Mouse (Mus musculus) kidney, adult 11 months (tissue): Measurements from ENCODE around the gene Spint2.

ENCODE experiments used
- DNase-seq: peaks from one replicate; pipeline ENCODE4 v3.0.0; 2022

Gene Spint2

GRCm38 (mm10) chr7:29303738-29304462 lies 22.2 kb upstream of the Spint2 start, which contains the start of gene Dpf1:
Dpf1 (plus strand) TSS chr7:29303951.
- peak; percentile 53 for DNase-seq

DNA sequence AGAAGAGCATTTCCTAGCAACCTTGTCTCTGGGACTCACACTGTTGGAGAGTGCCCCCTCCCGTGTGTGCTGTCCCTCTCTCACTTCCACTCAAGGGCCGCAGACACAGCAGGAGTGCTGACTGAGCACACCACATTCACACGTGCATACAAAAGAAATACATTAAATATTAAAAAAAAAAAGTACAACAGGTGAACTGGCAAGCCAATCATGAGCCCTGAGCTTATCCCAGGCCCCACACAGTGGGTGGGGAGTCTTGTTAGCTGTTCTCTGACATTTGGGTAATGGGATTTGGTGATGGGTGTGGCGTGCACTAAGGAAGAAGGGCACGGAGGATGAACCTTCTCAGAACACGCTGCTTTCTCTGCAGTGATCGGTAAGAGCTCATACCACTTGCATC lies 20.9 kb upstream of the Spint2 start:
- no peak for DNase-seq

GRCm38 (mm10) chr7:29301127-29301566 lies 19.4 kb upstream of the Spint2 start:
- DNase-seq = no peak

GRCm38 (mm10) chr7:29296998-29297397 lies 15.3 kb upstream of the Spint2 start:
- DNase-seq = peak; percentile 67

- no peak for DNase-seq
Measured at GRCm38 (mm10) chr7:29295861-29296647, 14.3 kb upstream of the Spint2 start.

DNA sequence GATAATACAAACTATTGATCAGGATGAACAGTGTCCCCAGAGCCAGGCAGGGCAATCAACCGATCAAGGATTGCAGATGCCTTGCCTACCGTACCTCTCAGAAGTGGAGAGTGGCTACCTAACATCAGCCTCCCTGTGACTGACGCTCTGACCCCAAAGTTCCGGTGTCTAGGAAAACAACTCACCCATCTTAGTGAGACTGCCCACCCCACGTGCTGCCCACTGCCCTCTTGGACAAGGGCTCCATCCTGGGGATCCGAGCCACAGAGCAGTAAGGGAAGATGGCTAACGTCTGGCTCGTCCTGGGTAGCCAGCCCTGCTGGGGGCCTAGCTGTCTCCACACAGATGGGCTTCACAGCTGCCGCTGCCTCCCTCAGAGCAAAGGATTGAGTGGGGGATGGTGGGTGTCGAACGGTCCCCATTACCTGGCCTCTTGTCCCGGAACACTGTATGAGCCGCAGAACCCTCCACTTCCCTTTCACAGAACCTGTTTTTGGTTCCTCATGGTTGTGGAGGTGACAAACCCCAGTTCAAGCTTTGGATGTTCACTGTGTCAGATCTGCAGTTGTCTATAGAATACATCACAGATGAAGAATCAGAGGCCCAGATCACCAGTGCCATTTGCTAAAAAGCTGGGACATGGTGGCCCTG lies 12.5 kb upstream of the Spint2 start:
- no peak for DNase-seq

DNA sequence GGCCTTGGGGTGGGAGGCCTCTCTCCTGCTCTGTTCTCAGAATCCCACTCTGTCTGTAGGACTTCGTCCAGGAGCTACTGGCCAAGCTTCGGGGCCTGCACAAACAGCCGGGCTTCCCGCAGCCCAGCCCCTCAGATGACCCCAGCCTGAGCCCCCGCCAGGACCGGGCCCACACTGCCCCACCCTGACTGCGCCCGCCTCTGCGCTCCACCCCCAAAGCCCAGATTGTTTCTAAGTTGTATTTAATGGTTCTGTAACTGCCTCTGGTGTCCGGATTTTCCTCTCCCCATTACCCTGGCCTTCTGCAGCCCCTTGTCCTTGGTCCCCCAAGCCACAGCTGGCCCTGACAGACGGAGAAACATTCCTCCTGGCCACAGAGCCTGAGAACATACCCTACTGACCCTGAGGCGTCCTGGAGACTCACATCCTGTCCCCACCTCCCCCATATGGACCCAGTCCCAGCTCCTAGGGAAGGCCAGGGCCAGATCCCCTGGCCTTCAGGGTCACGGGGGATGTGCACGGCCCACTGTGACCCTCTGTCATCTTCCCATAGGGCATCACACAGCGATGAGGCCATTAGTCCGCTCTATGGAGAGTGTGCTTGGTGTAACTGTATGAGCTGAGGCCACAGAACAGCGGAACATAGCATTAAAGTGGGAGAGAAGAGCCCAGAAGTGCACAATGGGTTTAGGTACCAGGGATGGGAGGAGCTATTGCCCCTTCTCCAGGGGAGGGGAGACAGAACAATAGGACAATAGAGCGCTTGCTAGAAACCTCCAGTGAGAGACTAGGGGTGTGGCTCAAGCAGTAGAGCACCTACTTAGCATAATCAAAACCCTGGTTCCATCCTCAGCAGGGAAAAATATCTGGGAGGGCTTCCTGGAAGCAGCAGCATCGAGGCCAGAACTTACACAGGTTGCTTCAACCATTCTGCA lies 11.7 kb upstream of the Spint2 start:
- DNase-seq = peak; percentile 47

GRCm38 (mm10) chr7:29292458-29293098 lies 10.9 kb upstream of the Spint2 start:
- DNase-seq = no peak

DNA sequence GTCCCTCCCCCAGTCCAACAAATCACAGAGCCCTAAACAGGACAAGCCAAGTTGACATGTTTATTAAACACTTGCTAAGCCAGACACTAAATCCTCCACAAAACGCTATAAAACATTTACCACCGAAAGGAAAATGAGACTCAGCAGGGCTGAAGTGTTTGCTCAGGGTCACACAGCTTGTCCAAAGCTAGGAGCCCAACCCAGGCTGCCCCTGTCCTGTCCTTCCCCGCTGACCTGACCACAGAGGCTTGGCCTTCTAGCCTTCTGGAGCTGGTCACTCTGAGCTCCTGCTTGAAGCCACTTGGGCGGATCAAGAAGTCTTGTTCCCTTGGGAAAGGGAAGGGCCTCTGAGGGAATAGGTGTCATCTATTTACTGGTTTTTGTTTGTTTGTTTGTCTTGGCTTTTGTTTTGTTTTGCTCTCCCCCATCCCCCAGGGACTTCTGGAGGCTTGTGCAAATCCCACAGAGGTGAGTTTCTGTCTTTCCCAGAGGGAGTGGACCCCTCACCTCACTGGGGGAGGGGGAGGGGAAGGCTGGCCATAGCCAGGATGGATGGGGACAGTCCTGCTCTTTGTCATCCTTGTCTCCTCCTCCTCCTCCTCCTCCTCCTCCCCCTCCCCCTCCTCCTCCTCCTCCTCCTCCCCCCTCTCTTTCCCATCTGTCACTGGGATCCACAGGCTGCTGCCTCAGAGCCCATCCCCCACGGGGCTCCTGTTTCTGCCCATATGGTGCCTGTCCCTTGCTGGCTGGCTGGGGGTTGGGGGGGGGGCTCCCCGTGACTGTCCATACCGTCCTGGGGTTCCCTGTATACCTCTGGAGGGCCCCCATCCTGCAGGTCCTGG lies 10.1 kb upstream of the Spint2 start:
- DNase-seq = no peak

DNA sequence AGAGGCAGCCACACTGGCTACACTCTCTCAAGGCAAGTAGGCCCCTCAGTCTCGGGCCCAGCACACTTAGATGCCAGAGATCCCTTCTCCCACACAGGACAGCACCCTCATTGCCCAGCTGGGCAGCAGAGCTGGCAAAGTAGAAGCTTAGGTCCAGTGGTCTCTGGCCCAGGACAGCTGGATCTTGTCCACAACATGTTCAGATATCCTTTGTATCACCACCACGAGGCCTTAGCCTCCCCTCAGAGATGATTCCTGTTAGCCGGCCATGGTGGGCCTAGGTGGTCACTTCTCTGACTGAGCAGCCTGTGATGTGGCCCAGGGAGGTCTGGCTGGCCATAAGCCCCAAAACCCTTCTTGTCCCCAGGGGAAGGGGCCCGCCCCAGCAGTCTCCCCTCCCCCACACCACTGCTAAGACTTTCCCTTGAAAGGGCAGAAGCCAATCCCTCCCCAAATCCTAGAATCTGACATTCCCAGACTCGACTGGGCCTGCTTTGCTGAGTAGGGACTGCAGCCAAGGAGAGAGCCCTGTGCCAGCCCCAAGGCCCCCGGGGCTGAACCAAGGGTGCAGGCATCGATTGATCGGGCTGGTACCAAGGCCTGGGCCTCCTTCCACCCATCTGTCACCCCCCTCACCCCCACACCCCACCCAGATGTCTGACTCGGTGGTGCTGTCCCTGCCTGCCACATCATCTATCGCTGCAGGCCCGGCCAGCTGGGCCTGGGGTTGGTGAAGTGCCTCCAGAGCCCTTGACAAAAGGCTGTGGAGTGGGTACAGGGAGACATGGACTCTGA lies 9.2 kb upstream of the Spint2 start:
- no peak for DNase-seq

GRCm38 (mm10) chr7:29289856-29290255 lies 8.1 kb upstream of the Spint2 start:
- no peak for DNase-seq

GRCm38 (mm10) chr7:29288942-29289638 lies 7.4 kb upstream of the Spint2 start, which contains the start of gene Ppp1r14a:
Ppp1r14a (plus strand) TSS chr7:29289308.
- no peak for DNase-seq

DNA sequence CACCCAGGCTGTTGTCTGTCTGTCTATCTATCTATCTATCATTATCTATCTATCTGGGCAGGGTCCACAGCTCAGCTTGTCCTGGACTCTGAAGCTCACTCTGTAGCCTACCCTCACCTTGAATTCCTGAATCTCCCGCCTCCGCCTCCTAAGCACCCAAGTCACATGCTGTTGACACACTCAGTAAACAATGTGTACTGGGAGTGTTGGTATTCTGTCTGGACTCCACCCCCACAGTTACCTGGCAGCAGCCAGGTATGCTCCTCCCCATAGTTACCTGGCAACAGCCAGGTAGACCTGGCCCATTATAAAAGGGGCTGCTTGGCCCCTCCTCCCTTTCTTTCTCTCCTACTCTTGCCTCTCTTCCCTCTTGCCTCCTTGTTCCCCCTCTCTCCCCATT lies 6.4 kb upstream of the Spint2 start:
- DNase-seq = peak; percentile 52

- no peak for DNase-seq
Measured at GRCm38 (mm10) chr7:29287481-29287880, 5.8 kb upstream of the Spint2 start.

- DNase-seq = no peak
Measured at GRCm38 (mm10) chr7:29284523-29284922, 2.8 kb upstream of the Spint2 start.

DNA sequence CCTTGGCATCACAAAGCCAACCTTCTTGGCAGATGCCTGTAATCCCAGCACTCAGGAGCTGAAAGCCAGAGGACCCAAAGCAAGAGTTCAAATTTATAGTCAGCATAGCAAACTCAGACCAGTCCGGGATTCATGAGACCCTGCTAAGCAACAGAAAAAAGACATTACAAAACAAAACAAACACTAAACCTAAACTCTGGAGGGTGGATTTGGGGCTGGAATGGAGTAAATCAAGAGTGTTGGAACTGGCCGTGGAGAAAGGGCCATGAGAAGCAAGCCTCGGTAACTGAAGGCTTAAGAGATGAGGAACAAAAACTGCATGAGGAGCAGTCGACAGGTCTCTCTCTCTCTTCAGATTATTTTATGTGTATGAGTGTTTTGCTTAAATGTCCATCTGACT lies 2.2 kb upstream of the Spint2 start:
- no peak for DNase-seq

GRCm38 (mm10) chr7:29282074-29282554 lies 402 bp upstream of the Spint2 start:
- no peak for DNase-seq

DNA sequence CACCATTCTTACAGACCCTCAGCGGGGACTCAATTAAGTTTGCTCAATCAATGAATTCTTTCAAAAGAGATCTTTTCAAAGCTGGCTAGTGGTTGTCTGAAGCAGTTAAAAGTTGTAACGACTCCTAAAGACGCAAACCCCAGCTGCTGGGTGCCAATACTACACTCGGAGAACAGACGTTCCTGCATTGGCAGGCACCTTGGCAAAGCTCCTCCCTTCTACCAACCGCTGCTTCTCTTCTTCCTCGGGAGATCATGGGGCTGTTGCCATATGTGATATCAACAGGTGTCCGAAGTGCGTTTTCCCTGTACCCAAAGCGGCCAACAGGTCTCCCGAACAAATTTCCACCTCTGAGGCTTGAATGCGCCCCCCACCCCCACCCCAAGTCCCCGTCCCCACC lies 911 bp downstream of the Spint2 start:
- DNase-seq = peak; percentile 40

GRCm38 (mm10) chr7:29279924-29280323 lies 1.8 kb downstream of the Spint2 start:
- no peak for DNase-seq
